Mouse (Mus musculus) ES-Bruce4 (cell line): Measurements from ENCODE around the gene Apex1.

Experiments
- CTCF ChIP-seq: IDR thresholded peaks from one replicate; pipeline ENCODE4 v1.8.1; 2011; ENCODE audit warnings: low read depth, low read length
- EP300 ChIP-seq: IDR thresholded peaks from 2 replicates; pipeline ENCODE4 v1.6.1; 2011; ENCODE audit warnings: low read depth, low read length; ENCODE audit not compliant: insufficient read depth
- POLR2A ChIP-seq: IDR thresholded peaks from one replicate; pipeline ENCODE4 v1.8.1; 2011; ENCODE audit warnings: low read length; ENCODE audit not compliant: insufficient read depth

DNA sequence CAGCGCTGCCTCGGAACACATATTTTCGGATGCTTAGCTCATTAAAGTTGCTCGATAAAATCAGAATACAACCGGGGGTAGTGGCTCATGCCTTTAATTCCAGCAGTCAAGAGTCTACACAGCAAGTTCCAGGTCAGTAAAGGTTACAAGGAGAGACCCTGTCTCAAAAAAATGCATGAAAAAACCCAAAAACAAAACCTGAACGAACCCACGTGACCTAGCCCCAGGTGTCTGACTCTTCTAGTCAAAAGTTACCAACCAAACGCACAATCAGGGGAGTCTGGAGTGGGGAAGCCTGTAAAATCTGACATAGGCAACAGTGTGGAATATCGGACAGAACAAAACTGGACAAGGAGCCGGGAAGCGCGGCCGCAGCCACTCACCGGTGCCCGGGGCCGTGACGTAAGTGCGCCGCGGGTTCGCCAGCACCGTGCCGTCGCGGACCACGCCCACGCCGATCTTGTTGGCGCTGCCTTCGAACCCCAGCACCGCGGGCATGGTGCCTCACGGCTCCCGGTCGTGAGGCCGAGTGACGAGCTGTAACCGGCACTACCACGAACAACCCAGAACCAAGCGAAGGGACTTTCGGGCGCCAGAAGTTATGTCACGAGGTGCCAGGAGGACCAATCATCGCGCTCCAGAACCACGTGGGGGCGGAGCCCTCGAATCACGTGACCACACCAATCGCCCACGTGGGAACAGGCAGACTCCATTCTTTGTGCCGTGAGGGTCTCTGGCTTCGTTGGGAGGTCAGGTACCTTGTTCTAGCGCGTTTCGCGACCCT lies at the start of gene Apex1, which contains the start of gene Osgep:
- peak; percentile 54; the same call in 1 of the 2 replicates for TF ChIP-seq EP300
- no peak for TF ChIP-seq CTCF
- TF ChIP-seq POLR2A: peak; percentile 83
